Mouse (Mus musculus) lung, adult 2 months (tissue): Measurements from ENCODE around the gene Klhl3.

Experiments used
- CTCF ChIP-seq: fragments of 200-500 bp; IDR thresholded peaks from 2 replicates; pipeline ENCODE4 v1.5.1; 2011; ENCODE audit warnings: mild to moderate bottlenecking, low read length, control low read depth; ENCODE audit not compliant: insufficient read depth
- POLR2A ChIP-seq: fragments of 200-500 bp; IDR thresholded peaks from 2 replicates; pipeline ENCODE4 v1.6.1; 2011; ENCODE audit warnings: low read depth, mild to moderate bottlenecking, control low read depth, low read length, borderline replicate concordance; ENCODE audit errors: extremely low read depth

- TF ChIP-seq POLR2A (no peak), CTCF (no peak)
Observed at GRCm38 (mm10) chr13:58124989-58125388, 11.6 kb upstream of the Klhl3 start.
